Mouse (Mus musculus) R1 (cell line): ENCODE data around the gene Hsd11b2.

Source experiments
- DNase-seq: peaks from one replicate; pipeline ENCODE4 v3.0.0-alpha.2; 2018; ENCODE audit warnings: low read depth, low spot score

Gene Hsd11b2

GRCm38 (mm10) chr8:105484030-105484368 is 34.6 kb upstream of the Hsd11b2 start:
- DNase-seq = no peak

GRCm38 (mm10) chr8:105484392-105484791 is 34.2 kb upstream of the Hsd11b2 start:
- peak; percentile 36 for DNase-seq

- DNase-seq = no peak
Measured at GRCm38 (mm10) chr8:105488082-105488481, 30.5 kb upstream of the Hsd11b2 start.

GRCm38 (mm10) chr8:105489281-105489680 is 29.3 kb upstream of the Hsd11b2 start:
- no peak for DNase-seq

- no peak for DNase-seq
Measured at GRCm38 (mm10) chr8:105493495-105493894, 25.1 kb upstream of the Hsd11b2 start.

- no peak for DNase-seq
Measured at GRCm38 (mm10) chr8:105494566-105494965, 24.0 kb upstream of the Hsd11b2 start.

- DNase-seq = no peak
Measured at GRCm38 (mm10) chr8:105495350-105496302, 22.9 kb upstream of the Hsd11b2 start.

- DNase-seq = peak; percentile 73
Measured at GRCm38 (mm10) chr8:105496439-105497180, 21.9 kb upstream of the Hsd11b2 start, which contains the start of gene Zdhhc1. Gene Zdhhc1, minus strand, starts transcription at chr8:105496902.

GRCm38 (mm10) chr8:105499787-105500186 is 18.8 kb upstream of the Hsd11b2 start:
- DNase-seq = no peak

GRCm38 (mm10) chr8:105504617-105505016 is 13.9 kb upstream of the Hsd11b2 start:
- DNase-seq = peak; percentile 39

- no peak for DNase-seq
Measured at GRCm38 (mm10) chr8:105506977-105507376, 11.6 kb upstream of the Hsd11b2 start.

- no peak for DNase-seq
Measured at GRCm38 (mm10) chr8:105508758-105509157, 9.8 kb upstream of the Hsd11b2 start.

GRCm38 (mm10) chr8:105509997-105510735 is 8.4 kb upstream of the Hsd11b2 start:
- no peak for DNase-seq

- DNase-seq = no peak
Measured at GRCm38 (mm10) chr8:105514194-105514593, 4.4 kb upstream of the Hsd11b2 start.

GRCm38 (mm10) chr8:105514656-105515055 is 3.9 kb upstream of the Hsd11b2 start:
- no peak for DNase-seq

GRCm38 (mm10) chr8:105516018-105516645 is 2.4 kb upstream of the Hsd11b2 start:
- DNase-seq = peak; percentile 95

- DNase-seq = no peak
Measured at GRCm38 (mm10) chr8:105517346-105517745, 1.2 kb upstream of the Hsd11b2 start.

- no peak for DNase-seq
Measured at GRCm38 (mm10) chr8:105519591-105519990, 1.0 kb downstream of the Hsd11b2 start.

GRCm38 (mm10) chr8:105520521-105520920 is 2.0 kb downstream of the Hsd11b2 start:
- DNase-seq = no peak

GRCm38 (mm10) chr8:105521061-105521460 is 2.5 kb downstream of the Hsd11b2 start:
- no peak for DNase-seq

- DNase-seq = no peak
Measured at GRCm38 (mm10) chr8:105521995-105522769, 3.6 kb downstream of the Hsd11b2 start.
